Mouse (Mus musculus): Measurements from ENCODE around the gene 4931440F15Rik. TPM values are rescaled to one million over a fixed set of nuclear protein-coding genes. Genes with fewer than 3 reads are reported as not detected.

Gene 4931440F15Rik
- polyA plus RNA-seq, 1 experiment from 2014 or later = 0.23 TPM

- no peak overlapping the region for H3K9ac ChIP-seq
- H3K4me1 ChIP-seq = peaks cover 2% of the 10 kb centered on the region; the same call in 1 of the 2 replicates
- 75% methylated on average over 2 of the region's 2 CpGs for WGBS
- no peaks in the 10 kb centered on the region for H3K9me3 ChIP-seq
- H3K4me2 ChIP-seq = no peak overlapping the region
- H3K27me3 ChIP-seq (replicated peaks) = no peaks in the 10 kb centered on the region
- H3K27ac ChIP-seq (replicated peaks) = no peak overlapping the region
- H3K36me3 ChIP-seq = no peaks in the 10 kb centered on the region
- H3K4me3 ChIP-seq = no peak overlapping the region
- ATAC-seq (ENCODE audit: extremely low read depth, insufficient number of reproducible peaks, low FRiP score, low TSS enrichment) = no peak
Observed at GRCm38 (mm10) chr11:29801432-29802427, 23.7 kb downstream of the 4931440F15Rik start.

DNA sequence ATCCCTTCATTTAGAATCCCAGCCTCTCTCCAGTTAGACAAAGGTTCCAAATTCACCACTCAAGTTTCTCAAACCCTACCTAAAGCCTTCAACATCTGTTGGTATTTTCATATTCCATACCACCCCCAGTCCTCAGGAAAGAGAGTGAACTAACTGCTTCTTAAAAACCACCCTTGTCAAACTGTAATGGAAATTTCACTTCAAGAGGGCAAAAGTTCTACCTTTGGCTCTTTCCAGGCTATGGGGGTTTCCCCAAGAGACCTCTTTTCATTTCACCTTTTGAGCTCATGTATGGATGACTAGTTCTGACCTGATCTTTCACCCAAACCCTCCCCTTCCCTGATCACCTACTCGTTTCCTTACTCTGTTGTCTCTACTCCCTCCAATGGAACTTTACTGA lies 25.6 kb downstream of the 4931440F15Rik start:
- H3K9ac ChIP-seq = no peak overlapping the region
- H3K4me1 ChIP-seq = peaks cover 4% of the 10 kb centered on the region
- H3K27me3 ChIP-seq (replicated peaks) = no peaks in the 10 kb centered on the region
- H3K27ac ChIP-seq (replicated peaks) = no peak overlapping the region
- H3K36me3 ChIP-seq = no peaks in the 10 kb centered on the region
- WGBS = 47% methylated on average over 1 of the region's 1 CpGs
- no peak overlapping the region for H3K4me2 ChIP-seq
- H3K4me3 ChIP-seq = no peak overlapping the region
- no peak for ATAC-seq (ENCODE audit: extremely low read depth, insufficient number of reproducible peaks, low FRiP score, low TSS enrichment)
- H3K9me3 ChIP-seq = no peaks in the 10 kb centered on the region

GRCm38 (mm10) chr11:29795106-29795505 lies 30.4 kb downstream of the 4931440F15Rik start:
- peaks cover 17% of the 10 kb centered on the region for H3K4me1 ChIP-seq
- peak overlapping the region; percentile 62 for H3K27ac ChIP-seq (replicated peaks)
- H3K4me2 ChIP-seq = no peak overlapping the region
- no peaks in the 10 kb centered on the region for H3K27me3 ChIP-seq (replicated peaks)
- no peak for ATAC-seq (ENCODE audit: extremely low read depth, insufficient number of reproducible peaks, low FRiP score, low TSS enrichment)
- WGBS = 38% methylated on average over 6 of the region's 6 CpGs
- no peak overlapping the region for H3K4me3 ChIP-seq
- H3K36me3 ChIP-seq = no peaks in the 10 kb centered on the region
- no peaks in the 10 kb centered on the region for H3K9me3 ChIP-seq
- no peak overlapping the region for H3K9ac ChIP-seq

- Histone ChIP-seq H3K4me1 (peaks cover 17% of the 10 kb centered on the region), H3K4me3 (no peak overlapping the region), H3K27ac (replicated peaks) (peak overlapping the region; percentile 62), H3K27me3 (replicated peaks) (no peaks in the 10 kb centered on the region), H3K9ac (no peak overlapping the region), H3K36me3 (no peaks in the 10 kb centered on the region), H3K4me2 (no peak overlapping the region), H3K9me3 (no peaks in the 10 kb centered on the region)
- WGBS = 31% methylated on average over 2 of the region's 2 CpGs
- ATAC-seq (ENCODE audit: extremely low read depth, insufficient number of reproducible peaks, low FRiP score, low TSS enrichment) = no peak
Observed at GRCm38 (mm10) chr11:29794475-29794874, 31.0 kb downstream of the 4931440F15Rik start.

DNA sequence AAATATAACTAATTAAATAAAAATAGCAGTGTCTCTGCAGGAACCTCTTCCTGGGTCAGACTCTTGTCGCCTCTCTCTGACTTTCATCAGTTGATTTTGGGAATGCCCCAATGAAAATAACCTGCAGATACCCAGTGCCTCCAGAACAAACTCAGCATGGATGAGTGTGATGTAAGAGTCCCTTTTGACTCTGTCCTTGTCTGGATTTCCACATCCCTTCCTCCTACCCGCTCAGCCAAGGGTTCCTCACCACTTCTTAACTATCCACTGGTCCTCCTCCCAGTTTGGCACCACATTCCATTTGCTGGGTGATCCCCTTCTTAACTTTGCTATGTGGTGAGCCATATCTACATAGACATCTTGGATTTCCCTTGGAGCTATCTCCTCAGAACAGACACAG lies 34.7 kb downstream of the 4931440F15Rik start:
- Histone ChIP-seq H3K36me3 (no peaks in the 10 kb centered on the region), H3K27me3 (replicated peaks) (no peaks in the 10 kb centered on the region), H3K4me3 (no peak overlapping the region), H3K27ac (replicated peaks) (no peak overlapping the region), H3K9me3 (no peaks in the 10 kb centered on the region), H3K4me2 (no peak overlapping the region), H3K4me1 (peaks cover 27% of the 10 kb centered on the region), H3K9ac (no peak overlapping the region)
- WGBS = 72% methylated on average over 2 of the region's 2 CpGs
- ATAC-seq (ENCODE audit: extremely low read depth, insufficient number of reproducible peaks, low FRiP score, low TSS enrichment) = no peak

DNA sequence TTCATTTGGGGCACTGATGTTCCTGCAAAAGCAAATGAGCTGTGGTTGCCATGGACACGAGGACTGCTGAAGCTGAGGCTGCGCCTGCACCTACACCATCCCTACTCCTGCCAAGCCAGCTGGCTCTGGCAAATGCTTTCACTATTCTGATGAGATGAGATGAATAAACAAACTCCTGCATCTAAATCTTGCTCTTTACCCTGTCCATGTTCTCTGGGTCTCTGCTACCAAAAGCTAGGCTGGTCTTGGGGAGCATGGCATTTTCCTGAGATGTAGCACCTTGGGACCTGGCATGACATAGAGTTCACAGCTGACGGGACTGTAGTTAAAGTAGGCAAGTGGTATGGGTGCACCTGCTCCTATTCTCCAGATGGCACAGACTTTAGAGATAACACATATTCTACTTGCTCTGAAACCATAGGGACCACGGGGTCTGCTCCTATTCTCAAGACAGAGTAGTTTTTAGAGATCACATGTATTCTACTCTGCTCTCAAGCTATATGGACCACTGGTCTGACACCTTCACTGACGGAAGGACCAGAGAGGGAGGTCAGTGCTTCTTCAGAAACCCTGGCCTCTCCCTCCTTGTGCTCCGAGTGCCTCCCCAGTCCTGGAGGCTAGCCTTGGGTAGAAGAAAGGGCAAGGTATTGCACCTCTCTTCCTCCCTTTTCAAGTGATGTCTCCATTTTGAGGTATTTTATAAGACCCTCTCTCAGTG lies 36.4 kb downstream of the 4931440F15Rik start:
- Histone ChIP-seq H3K4me3 (no peak overlapping the region), H3K27ac (replicated peaks) (no peak overlapping the region), H3K9me3 (no peaks in the 10 kb centered on the region), H3K36me3 (no peaks in the 10 kb centered on the region), H3K4me2 (no peak overlapping the region), H3K4me1 (peaks cover 15% of the 10 kb centered on the region), H3K27me3 (replicated peaks) (no peaks in the 10 kb centered on the region), H3K9ac (no peak overlapping the region)
- WGBS = 68% methylated on average over 6 of the region's 6 CpGs
- ATAC-seq (ENCODE audit: extremely low read depth, insufficient number of reproducible peaks, low FRiP score, low TSS enrichment) = no peak

- WGBS = 55% methylated on average over 1 of the region's 1 CpGs
- Histone ChIP-seq H3K27ac (replicated peaks) (no peak overlapping the region), H3K36me3 (no peaks in the 10 kb centered on the region), H3K4me1 (peaks cover 10% of the 10 kb centered on the region; the same call in 1 of the 2 replicates), H3K4me3 (no peak overlapping the region), H3K4me2 (no peak overlapping the region), H3K27me3 (replicated peaks) (no peaks in the 10 kb centered on the region), H3K9me3 (no peaks in the 10 kb centered on the region), H3K9ac (no peak overlapping the region)
- ATAC-seq (ENCODE audit: extremely low read depth, insufficient number of reproducible peaks, low FRiP score, low TSS enrichment) = no peak
Observed at GRCm38 (mm10) chr11:29788499-29788898, 37.0 kb downstream of the 4931440F15Rik start.

GRCm38 (mm10) chr11:29787473-29787872 lies 38.0 kb downstream of the 4931440F15Rik start:
- WGBS = 13% methylated on average over 5 of the region's 5 CpGs
- ATAC-seq (ENCODE audit: extremely low read depth, insufficient number of reproducible peaks, low FRiP score, low TSS enrichment) = no peak

DNA sequence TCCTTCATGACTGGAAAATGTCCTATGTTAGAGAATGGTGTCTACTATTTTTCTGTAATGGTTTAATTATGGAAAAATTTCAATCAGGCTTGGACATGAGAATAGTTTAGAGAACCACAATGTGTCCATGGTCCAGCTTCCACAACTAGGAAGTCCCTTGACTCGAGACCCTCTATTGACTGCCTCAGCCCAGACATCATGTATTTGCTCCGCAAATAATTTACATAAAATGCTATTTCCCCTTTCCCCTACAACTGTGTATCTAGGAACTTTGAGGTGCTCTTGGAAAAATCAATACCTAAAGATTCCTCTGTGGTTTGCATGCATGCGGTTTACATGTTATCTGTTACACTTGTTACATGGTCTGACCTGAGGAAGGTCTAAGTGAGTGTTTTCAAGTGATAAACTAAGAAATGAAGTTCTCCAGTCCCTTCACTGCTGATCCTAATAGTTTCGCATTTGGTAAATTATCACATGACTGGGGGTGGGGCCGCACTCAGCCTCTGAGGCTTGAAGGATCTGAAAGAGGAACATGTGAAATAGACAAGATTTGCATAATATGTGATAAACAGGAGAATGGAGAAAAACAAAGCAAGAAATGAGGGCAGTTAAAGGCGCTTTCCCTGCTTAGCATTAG lies 38.8 kb downstream of the 4931440F15Rik start:
- no peak for ATAC-seq (ENCODE audit: extremely low read depth, insufficient number of reproducible peaks, low FRiP score, low TSS enrichment)
- H3K36me3 ChIP-seq = no peaks in the 10 kb centered on the region
- H3K27me3 ChIP-seq (replicated peaks) = no peaks in the 10 kb centered on the region
- H3K9ac ChIP-seq = no peak overlapping the region
- H3K9me3 ChIP-seq = no peaks in the 10 kb centered on the region
- peaks cover 15% of the 10 kb centered on the region for H3K4me1 ChIP-seq
- no peak overlapping the region for H3K4me3 ChIP-seq
- 73% methylated on average over 6 of the region's 6 CpGs for WGBS
- H3K27ac ChIP-seq (replicated peaks) = no peak overlapping the region
- H3K4me2 ChIP-seq = no peak overlapping the region

More at GRCm38 (mm10) chr11:29787473-29787872, 38.0 kb downstream of the 4931440F15Rik start:
- peaks cover 13% of the 10 kb centered on the region for H3K4me1 ChIP-seq
- H3K4me3 ChIP-seq = no peak overlapping the region
- H3K4me2 ChIP-seq = no peak overlapping the region
- H3K27me3 ChIP-seq (replicated peaks) = no peaks in the 10 kb centered on the region
- no peaks in the 10 kb centered on the region for H3K36me3 ChIP-seq
- H3K9me3 ChIP-seq = no peaks in the 10 kb centered on the region
- H3K27ac ChIP-seq (replicated peaks) = no peak overlapping the region
- no peak overlapping the region for H3K9ac ChIP-seq

GRCm38 (mm10) chr11:29779409-29780026 lies 46.0 kb downstream of the 4931440F15Rik start:
- Histone ChIP-seq H3K4me3 (no peak overlapping the region), H3K4me2 (no peak overlapping the region), H3K9ac (no peak overlapping the region), H3K9me3 (no peaks in the 10 kb centered on the region), H3K27me3 (replicated peaks) (no peaks in the 10 kb centered on the region), H3K4me1 (peaks cover 18% of the 10 kb centered on the region), H3K36me3 (no peaks in the 10 kb centered on the region), H3K27ac (replicated peaks) (no peak overlapping the region)
- ATAC-seq (ENCODE audit: extremely low read depth, insufficient number of reproducible peaks, low FRiP score, low TSS enrichment) = no peak
- 55% methylated on average over 2 of the region's 2 CpGs for WGBS

DNA sequence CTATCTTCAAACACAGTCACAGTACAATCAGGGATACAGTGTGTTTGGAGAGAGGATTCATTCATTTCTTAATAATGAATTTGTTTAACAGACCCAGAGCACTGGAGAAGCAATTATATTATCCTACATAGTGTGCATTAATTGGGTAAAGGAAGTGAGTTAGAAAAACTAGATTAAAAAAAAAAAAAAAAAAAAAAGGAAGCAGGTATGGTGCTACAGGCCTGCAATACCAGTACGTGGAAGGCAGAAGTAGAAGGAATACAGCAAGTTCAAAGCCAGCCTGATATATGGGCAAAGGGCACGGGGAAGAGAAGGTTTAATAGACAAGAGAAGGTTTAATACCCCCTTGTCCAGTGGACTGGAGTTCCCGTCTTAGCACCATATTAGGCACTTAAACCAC lies 46.5 kb downstream of the 4931440F15Rik start:
- Histone ChIP-seq H3K9me3 (no peaks in the 10 kb centered on the region), H3K4me3 (no peak overlapping the region), H3K4me1 (peaks cover 23% of the 10 kb centered on the region), H3K27ac (replicated peaks) (peak overlapping the region; percentile 87), H3K9ac (no peak overlapping the region), H3K36me3 (no peaks in the 10 kb centered on the region), H3K27me3 (replicated peaks) (no peaks in the 10 kb centered on the region), H3K4me2 (no peak overlapping the region)
- ATAC-seq (ENCODE audit: extremely low read depth, insufficient number of reproducible peaks, low FRiP score, low TSS enrichment) = no peak
- WGBS = 77% methylated on average over 3 of the region's 3 CpGs
